Mouse (Mus musculus) lung, embryonic 14.5 days (tissue): Measurements from ENCODE around the gene Mpv17l2. TPM values are rescaled to one million over a fixed set of nuclear protein-coding genes. Genes with fewer than 3 reads are reported as not detected.

Source experiments
- ATAC-seq: fragments of 200-750 bp; cut with Nextera tagmentation; 2 replicates; pipeline ENCODE4 v1.8.0; 2017; ENCODE audit warnings: mild to moderate bottlenecking, moderate TSS enrichment, moderate library complexity; ENCODE audit not compliant: insufficient read depth
- DNase-seq: peaks from one replicate; pipeline ENCODE4 v3.0.0-alpha.2; 2015
- H3K27ac ChIP-seq: fragments of 300-500 bp; sonication (generic); 2 replicates; pipeline ENCODE4 v1.5.1; 2014; ENCODE audit warnings: low read depth, mild to moderate bottlenecking, moderate library complexity
- H3K27me3 ChIP-seq: fragments of 300-500 bp; sonication (generic); 2 replicates; pipeline ENCODE4 v1.6.1; 2014; ENCODE audit warnings: low read length, control low read depth; ENCODE audit not compliant: insufficient read depth
- H3K36me3 ChIP-seq: fragments of 300-500 bp; sonication (generic); 2 replicates; pipeline ENCODE4 v1.6.1; 2014; ENCODE audit warnings: control low read depth; ENCODE audit not compliant: insufficient read depth
- H3K4me1 ChIP-seq: fragments of 300-500 bp; sonication (generic); 2 replicates; pipeline ENCODE4 v1.6.1; 2014; ENCODE audit warnings: antibody characterized with exemption, control low read depth; ENCODE audit not compliant: insufficient read depth
- H3K4me2 ChIP-seq: fragments of 300-500 bp; sonication (generic); 2 replicates; pipeline ENCODE4 v1.6.1; 2014; ENCODE audit warnings: mild to moderate bottlenecking
- H3K4me3 ChIP-seq: fragments of 300-500 bp; sonication (generic); 2 replicates; pipeline ENCODE4 v1.5.1; 2014; ENCODE audit warnings: low read depth, low read length
- H3K9ac ChIP-seq: fragments of 300-500 bp; sonication (generic); 2 replicates; pipeline ENCODE4 v1.6.1; 2014
- H3K9me3 ChIP-seq: fragments of 300-500 bp; sonication (generic); 2 replicates; pipeline ENCODE4 v1.6.1; 2016; ENCODE audit warnings: low read depth, low read length, control low read depth
- CTCF ChIP-seq: IDR thresholded peaks from 2 replicates; pipeline ENCODE4 v1.5.1; 2016; ENCODE audit warnings: antibody characterized with exemption, low read depth
- WGBS: fragments of 180-500 bp; shearing (Covaris S2); extraction: QIAGEN DNeasy Blood & Tissue Kit; methylation state at CpG from one replicate; pipeline ENCODE4 v1.1.7; 2014; 5-methylcytosine and 5-hydroxymethylcytosine counted together
- polyA plus RNA-seq: library from polyadenylated mRNA; unstranded; fragments of >200 nt; fragmentation: Nextera tagmentation; extraction: Ambion mirVana; gene quantifications from 2 replicates; pipeline ENCODE4 v1.2.1, GENCODE M21; 2014

The Mpv17l2 gene
- polyA plus RNA-seq, 1 experiment from 2014 or later: 27.9 TPM

DNA sequence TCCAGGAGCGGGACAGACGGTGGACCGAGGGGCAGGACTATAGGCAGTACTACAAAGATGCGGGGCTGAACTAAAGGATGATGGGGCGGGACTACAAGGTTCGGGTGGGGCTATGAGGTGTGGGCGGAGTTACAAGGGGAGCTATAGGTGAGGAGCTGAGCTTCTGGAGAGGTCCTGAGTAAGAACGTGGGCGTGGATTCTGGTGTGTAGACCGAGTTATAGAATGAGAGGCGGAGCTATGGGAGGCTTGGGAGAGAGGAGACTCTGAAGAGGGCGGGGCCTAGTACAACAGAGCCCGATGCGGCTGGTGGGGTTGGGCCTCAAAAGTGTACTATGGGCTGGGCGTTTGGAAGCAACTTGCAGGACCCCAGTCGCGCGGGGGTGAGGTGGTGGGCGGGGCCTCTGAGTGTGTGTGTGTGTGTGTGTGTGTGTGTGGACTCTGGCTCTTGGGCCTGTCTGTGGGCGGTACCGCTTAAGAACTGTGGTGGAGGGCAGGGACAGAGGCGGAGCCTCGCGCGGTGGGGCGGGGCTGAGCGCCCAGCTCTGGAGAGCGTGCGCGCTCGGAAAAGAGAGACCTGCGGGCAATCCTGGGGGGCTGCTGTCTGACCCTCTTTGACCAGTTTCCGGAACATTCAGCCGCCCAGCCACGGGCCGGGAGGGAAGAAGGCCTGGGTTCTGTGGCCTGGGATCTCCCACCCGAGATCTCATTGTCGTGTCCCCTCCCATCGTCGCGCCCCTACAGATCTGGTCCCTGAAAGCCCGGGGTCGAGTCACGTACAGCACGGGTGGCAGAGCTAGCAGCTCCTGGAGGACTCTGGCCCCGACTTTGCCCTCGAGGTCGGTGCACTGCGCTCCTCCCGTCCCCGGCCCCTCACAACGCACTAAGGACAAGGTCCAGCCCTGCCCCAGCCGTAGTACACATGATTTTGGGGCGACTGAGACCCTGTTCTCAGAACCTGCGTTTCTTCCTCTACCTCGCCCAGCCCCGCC lies 36.6 kb upstream of the Mpv17l2 start:
- WGBS: under 1% methylated on average over 56 of the region's 57 CpGs
- DNase-seq (peak; percentile 93), ATAC-seq (peak; percentile 84)
- Histone ChIP-seq H3K27me3 (peaks cover 23% of the 10 kb centered on the region), H3K4me2 (peak overlapping the region; percentile 91), H3K9ac (peak overlapping the region; percentile 50), H3K27ac (no peak overlapping the region), H3K9me3 (no peaks in the 10 kb centered on the region), H3K4me1 (peaks cover 8% of the 10 kb centered on the region), H3K36me3 (no peaks in the 10 kb centered on the region), H3K4me3 (peak overlapping the region; percentile 52)
- no peak for TF ChIP-seq CTCF

DNA sequence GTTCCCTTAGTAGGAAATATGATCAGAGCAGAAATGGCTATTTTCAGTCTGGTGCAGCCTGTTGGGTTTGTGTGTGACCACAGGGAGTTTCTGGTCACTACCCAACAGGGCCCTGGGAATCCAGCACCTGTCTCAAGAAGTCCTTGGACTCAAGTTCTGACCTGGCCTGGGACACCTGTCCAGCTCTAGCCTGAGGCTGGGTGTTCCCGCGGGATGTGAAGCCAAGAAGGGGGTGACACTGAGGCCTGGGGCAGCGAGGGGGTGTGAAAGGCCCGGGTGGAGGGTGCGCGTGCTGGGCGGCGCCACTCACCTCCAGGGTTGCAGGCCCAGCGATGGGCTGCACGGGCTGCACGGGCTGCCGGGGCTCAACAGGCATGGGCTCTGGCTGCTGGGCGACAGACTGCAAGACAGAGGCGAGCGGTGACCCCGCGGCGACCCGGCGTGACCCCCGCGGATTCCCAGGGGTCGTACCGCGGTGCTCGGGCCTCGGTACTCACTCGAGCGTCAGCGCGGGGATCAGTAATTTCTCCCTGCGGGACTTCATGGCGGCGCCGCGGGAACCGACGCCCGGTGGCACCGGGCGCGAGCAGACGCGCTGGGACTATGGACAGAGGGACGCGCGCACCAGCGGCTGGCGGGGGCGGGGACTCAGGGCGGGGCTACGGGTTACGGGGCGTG lies 35.8 kb upstream of the Mpv17l2 start:
- 3% methylated on average over 46 of the region's 54 CpGs for WGBS
- peaks cover 8% of the 10 kb centered on the region for H3K4me1 ChIP-seq

DNA sequence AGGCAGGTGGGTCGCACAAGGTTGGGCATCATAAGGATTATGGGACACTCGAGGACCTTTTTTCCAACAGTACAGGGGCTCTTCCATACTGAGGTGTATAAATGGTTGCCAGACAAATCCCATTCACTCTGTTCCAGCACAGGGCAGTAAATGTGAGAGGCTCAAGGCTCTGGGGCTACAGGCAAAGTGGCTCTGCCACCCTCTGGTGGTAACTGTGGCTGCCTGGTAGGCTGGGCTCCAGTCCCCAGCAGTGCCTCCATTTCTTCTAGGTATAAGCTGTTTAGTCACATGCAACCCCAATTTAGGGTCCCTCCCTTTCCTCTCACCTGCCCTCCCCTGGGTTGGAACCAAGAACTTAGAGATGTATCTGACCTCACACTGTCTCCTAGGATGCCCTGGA lies 34.6 kb upstream of the Mpv17l2 start:
- WGBS: 89% methylated on average over 2 of the region's 2 CpGs
- Histone ChIP-seq H3K27me3 (peaks cover 23% of the 10 kb centered on the region), H3K4me2 (no peak overlapping the region)

More for the DNA sequence above, 35.8 kb upstream of the Mpv17l2 start:
- H3K4me2 ChIP-seq: peak overlapping the region; percentile 91
- no peaks in the 10 kb centered on the region for H3K36me3 ChIP-seq
- ATAC-seq (peak; percentile 1; the same call in 1 of the 2 replicates), DNase-seq (no peak)
- peaks cover 23% of the 10 kb centered on the region for H3K27me3 ChIP-seq
- H3K4me3 ChIP-seq: peak overlapping the region; percentile 52
- H3K9ac ChIP-seq: peak overlapping the region; percentile 40
- H3K27ac ChIP-seq: no peak overlapping the region
- TF ChIP-seq CTCF: no peak
- no peaks in the 10 kb centered on the region for H3K9me3 ChIP-seq

DNA sequence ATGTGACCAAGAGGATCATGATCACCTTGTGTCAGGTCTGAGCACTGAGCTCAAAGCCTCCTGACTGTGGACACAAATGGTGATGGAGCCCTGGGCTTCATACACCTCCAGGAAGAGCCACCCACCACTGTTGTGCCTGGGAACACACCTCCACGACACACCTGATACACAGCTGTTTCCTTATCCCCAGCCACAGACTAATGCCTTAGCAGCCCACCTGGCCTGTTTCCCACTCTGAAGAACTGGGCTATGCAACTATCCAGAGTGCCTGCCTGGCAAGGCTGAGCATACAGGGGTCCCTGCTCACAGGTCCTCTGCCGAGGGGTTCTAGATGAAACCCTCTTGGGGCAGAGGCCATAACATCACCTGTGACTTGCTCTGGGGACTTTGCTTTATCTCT lies 33.5 kb upstream of the Mpv17l2 start:
- no peak for ATAC-seq
- WGBS: 68% methylated on average over 2 of the region's 2 CpGs

More for the DNA sequence above, 34.6 kb upstream of the Mpv17l2 start:
- H3K4me1 ChIP-seq: peaks cover 13% of the 10 kb centered on the region
- ATAC-seq (no peak), DNase-seq (no peak)
- no peaks in the 10 kb centered on the region for H3K36me3 ChIP-seq
- H3K27ac ChIP-seq: no peak overlapping the region
- no peak; the same call in 1 of the 2 replicates for TF ChIP-seq CTCF
- H3K9ac ChIP-seq: no peak overlapping the region
- H3K4me3 ChIP-seq: no peak overlapping the region
- no peaks in the 10 kb centered on the region for H3K9me3 ChIP-seq

DNA sequence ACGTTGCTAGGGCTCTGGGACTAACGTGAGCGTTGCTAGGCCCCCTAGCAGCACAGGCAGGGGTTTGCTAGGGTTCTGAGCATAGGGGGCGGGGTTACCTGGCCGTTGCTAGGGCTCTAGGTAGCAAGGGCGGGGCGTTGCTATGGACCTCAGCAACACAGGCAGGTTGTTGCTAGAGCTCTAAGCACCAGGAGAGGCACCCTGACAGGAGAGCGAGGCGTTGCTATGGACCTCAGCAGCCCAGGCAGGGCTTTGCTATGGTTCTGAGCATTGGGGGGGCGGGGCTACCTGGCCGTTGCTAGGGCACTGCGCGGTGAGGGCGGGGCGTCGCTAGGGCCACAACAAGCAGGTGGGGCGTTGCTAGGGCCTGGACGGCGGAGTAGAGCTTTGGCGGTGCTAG lies 32.0 kb upstream of the Mpv17l2 start:
- Histone ChIP-seq H3K9me3 (no peaks in the 10 kb centered on the region), H3K36me3 (peaks cover 12% of the 10 kb centered on the region; the same call in 1 of the 2 replicates), H3K27me3 (peaks cover 2% of the 10 kb centered on the region), H3K4me2 (peak overlapping the region; percentile 89), H3K4me1 (peaks cover 9% of the 10 kb centered on the region), H3K9ac (peak overlapping the region; percentile 32), H3K4me3 (peak overlapping the region; percentile 65), H3K27ac (peak overlapping the region; percentile 79)
- no peak for DNase-seq
- WGBS: under 1% methylated on average over 20 of the region's 20 CpGs
- no peak for TF ChIP-seq CTCF
- ATAC-seq: peak; percentile 45

More for the DNA sequence above, 33.5 kb upstream of the Mpv17l2 start:
- Histone ChIP-seq H3K9ac (no peak overlapping the region), H3K4me3 (no peak overlapping the region), H3K9me3 (no peaks in the 10 kb centered on the region), H3K36me3 (0 out of 2 replicates have a peak, but pooled peaks cover 3% of the 10 kb centered on the region), H3K4me2 (no peak overlapping the region), H3K27ac (no peak overlapping the region), H3K4me1 (peaks cover 13% of the 10 kb centered on the region), H3K27me3 (peaks cover 17% of the 10 kb centered on the region)
- DNase-seq: no peak
- TF ChIP-seq CTCF: no peak

DNA sequence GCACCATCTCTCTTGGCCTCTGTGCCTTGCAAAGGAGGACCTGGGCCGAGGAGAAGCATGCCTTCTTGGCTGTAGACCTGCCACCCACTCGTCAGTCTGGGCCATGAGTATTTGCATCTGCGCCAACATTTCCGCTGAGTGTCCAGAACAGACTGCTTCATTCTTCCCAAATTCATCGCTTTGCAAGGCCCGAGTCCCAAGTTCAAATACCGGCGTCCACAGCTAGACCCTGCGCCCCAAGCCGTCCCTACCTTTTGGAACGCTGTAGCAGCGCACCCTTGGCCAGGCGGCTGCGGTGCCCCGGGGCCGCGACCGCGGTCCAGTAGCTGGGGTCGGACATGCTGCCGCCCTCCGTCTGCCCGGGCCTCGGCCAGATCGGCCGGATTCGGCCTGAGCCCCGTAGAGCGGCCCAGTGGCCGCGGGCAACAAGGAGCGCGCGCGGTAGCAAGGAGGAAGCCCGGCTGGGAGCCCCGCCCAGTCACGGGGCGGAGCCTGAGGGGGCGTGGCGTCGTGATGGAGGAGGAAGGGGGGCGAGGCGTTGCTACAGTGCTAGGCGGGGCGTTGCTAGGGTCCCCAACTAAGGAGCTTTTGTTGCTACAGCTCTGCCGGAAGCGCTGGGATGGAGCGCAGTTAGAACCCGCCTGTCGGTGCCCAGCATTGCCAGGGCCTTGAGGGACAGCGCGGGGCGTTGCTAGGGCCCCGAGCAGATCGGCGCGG lies 31.4 kb upstream of the Mpv17l2 start:
- peak overlapping the region; percentile 89 for H3K4me2 ChIP-seq
- H3K27me3 ChIP-seq: no peaks in the 10 kb centered on the region
- peak; percentile 98 for DNase-seq
- H3K4me1 ChIP-seq: peaks cover 9% of the 10 kb centered on the region
- peak overlapping the region; percentile 76 for H3K9ac ChIP-seq
- ATAC-seq: peak; percentile 83
- H3K4me3 ChIP-seq: peak overlapping the region; percentile 65
- TF ChIP-seq CTCF: no peak
- no peaks in the 10 kb centered on the region for H3K9me3 ChIP-seq
- 4% methylated on average over 58 of the region's 58 CpGs for WGBS
- peaks cover 17% of the 10 kb centered on the region; the same call in 1 of the 2 replicates for H3K36me3 ChIP-seq
- H3K27ac ChIP-seq: peak overlapping the region; percentile 79
